Mouse (Mus musculus): ENCODE results near the gene Ankrd33b.
A peak's percentile ranks its signal among the peaks of the same experiment; 100 is the strongest.

Gene Ankrd33b

GRCm38 (mm10) chr15:31338656-31339291 is 28.8 kb downstream of the Ankrd33b start:
- DNase-seq (ENCODE audit: low spot score in 2 of 2), result no peak

DNA sequence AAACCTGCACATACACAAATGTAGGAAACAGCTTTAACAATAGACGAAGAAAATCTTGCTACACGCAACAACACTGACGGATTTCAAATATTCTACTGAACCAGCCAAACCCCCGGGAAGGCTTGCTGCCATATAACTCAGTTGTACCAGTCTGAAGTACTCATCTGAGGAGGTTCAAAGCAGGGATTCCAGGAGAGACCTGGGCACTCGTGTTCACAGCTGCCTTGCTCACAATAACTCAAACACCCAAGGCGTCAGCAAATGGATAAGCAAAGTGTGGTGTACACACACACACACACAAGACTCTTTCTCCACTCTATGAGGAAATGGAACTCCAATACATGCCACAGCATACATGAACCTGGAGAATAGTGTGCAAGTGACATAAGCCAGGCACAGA is 29.5 kb downstream of the Ankrd33b start:
- no peak for DNase-seq (ENCODE audit: low spot score in 2 of 2)

DNA sequence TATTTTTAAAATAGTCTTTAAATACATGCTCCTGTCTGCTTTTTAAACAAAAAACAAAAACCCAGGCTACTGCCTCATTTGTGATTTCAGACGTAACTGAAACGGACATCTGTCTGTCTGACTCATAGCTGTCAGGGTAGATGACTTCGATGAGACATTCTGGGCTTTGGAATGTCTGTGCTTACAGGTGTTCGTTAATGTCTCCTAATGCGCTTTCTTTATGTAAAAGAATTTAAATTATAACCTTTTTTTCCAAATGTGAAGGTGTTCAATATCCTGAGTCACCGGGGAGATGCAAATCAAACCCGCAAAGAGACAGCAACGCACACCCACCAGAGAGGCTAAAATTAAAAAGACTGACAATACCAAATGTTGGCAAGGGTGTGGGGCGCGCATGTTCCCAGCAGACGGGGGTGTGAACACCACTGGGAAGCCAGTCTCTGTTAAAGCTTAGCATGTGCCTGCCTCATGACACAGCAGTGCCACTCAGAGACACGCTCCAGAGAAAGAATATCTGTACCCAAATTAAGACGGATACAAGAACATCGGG is 30.3 kb downstream of the Ankrd33b start:
- peak; percentile 86 to 94 for DNase-seq (ENCODE audit: low spot score in 2 of 2)

GRCm38 (mm10) chr15:31336685-31337084 is 30.8 kb downstream of the Ankrd33b start:
- no peak for DNase-seq (ENCODE audit: low spot score in 2 of 2)

DNA sequence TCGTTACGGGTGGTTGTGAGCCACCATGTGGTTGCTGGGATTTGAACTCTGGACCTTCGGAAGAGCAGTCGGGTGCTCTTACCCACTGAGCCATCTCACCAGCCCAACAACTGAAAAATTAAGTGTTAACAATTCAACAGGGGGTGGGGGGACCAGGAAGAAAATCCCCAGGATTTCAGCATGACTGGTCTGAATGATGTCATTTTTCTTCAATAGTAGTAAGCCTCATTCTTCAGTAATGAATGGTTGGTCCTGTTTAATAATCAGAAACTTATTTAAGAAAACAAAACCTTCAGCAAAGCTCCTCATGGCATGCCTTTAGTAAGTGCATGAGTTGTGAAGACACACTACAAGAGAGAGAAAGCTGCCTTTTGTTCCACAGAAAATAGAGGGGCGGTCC is 32.7 kb downstream of the Ankrd33b start:
- no peak for DNase-seq (ENCODE audit: low spot score in 2 of 2)

DNA sequence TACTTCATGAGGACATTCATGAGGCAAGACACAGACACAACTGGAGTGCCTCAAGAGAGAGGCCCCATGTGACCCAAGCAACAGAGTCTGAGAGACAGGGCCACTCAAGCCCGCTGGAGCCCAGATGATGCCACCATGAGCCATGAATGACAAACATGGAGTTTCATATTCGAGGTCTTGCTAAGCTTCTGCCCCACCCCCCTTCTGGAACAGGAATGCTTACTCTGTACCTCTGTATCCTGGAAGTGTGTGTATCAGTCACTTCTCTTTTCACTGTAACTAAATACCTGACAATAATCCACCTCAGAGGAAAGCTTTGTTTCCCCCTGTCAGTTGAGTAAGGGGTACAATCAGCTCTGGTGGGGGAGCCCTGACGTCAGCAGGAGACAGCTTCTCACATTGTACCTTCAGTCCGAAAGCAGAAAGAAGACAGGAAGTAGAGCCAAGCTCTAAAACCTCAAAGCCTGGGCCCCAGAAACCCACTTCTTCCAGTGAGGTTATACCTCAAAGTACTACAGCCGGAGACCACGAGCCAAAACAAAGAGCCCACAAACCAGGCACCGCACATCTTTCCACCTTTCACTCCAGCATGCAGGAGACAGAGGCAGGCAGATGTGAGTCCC is 34.9 kb downstream of the Ankrd33b start:
- DNase-seq (ENCODE audit: low spot score in 2 of 2), result no peak

GRCm38 (mm10) chr15:31331742-31332141 is 35.8 kb downstream of the Ankrd33b start:
- DNase-seq (ENCODE audit: low spot score in 2 of 2), result no peak

GRCm38 (mm10) chr15:31328082-31328614 is 39.4 kb downstream of the Ankrd33b start:
- no peak for DNase-seq (ENCODE audit: low spot score in 2 of 2)

- no peak for DNase-seq (ENCODE audit: low spot score in 2 of 2)
These were observed 41.7 kb downstream of the Ankrd33b start for GRCm38 (mm10) chr15:31325660-31326354.

DNA sequence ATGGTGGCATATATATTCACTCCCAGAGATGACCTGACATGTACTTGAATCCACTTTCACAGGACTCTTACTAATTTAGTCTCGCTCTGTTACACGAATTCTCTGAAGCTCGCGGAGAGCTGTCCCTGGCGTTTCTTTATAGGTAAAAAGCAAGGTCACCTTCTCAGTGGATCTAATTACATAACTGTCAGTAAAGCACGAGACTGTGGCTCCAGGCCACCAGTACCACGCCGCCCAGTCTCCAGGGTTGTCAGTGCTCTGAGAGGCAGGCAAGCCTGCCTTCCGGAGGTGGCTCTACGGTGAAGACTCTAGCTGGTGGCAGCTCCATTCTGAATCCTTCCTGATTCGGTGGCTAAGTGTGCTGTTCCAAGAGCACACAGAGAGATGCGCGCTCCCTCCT is 43.0 kb downstream of the Ankrd33b start:
- no peak for DNase-seq (ENCODE audit: low spot score in 2 of 2)

DNA sequence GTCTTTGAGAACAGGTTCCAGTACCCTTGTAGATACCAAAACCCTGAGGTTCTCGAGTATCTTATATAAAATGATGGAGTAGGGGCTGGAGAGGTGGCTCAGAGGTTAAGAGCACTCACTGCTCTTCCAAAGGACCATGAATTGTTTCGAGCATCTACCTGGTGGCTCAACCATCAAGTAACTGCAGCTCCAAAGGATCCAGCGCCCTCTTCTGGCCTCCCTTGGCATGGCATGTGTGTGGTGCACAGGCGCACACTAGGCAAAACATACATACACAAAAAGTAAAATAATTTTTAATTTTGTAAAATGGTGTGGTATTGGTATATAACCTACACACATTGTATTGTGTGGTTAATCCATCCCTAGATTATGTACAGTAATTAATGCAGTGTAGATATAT is 43.8 kb downstream of the Ankrd33b start:
- DNase-seq (ENCODE audit: low spot score in 2 of 2), result no peak

DNA sequence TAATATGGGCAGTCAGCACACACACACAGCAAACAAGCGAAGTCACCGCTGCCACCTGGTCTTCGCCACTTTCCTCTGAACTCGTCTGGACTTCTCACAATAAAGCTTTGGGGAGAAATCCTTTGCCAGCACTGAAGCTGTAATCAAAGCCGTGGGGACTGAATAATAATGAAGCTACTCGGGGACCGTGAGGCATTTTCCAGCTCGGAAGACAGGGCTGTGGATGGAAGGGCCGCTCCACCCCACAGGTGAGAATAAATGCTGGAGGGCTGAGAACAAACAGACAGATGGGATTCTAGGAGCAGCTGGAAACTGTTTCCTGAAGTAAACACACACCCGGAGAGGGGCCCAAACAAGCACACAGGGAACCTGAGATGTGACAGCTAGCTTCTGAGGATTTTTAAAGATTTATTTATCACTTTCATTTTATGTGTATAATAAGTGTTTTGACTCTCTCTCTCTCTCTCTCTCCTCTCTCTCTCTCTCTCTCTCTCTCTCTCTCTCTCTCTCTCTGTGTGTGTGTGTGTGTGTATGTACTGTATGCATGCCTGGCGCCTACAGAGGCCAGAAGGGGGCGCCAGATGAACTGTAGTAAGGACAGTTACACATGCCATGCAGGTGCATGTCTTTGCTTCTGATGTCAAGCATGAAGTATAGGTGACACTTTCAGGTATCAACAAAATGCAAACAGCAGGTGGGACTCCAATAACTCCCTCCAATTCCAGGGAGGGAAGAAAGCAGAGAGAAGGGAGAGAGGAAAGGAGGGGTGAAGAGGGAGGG is 46.7 kb downstream of the Ankrd33b start:
- no peak for DNase-seq (ENCODE audit: low spot score in 2 of 2)

- DNase-seq (ENCODE audit: low spot score in 2 of 2), result no peak
These were observed 48.5 kb downstream of the Ankrd33b start for GRCm38 (mm10) chr15:31319046-31319445.

- DNase-seq (ENCODE audit: low spot score in 2 of 2), result no peak
These were observed 49.2 kb downstream of the Ankrd33b start for GRCm38 (mm10) chr15:31318158-31318955.

DNA sequence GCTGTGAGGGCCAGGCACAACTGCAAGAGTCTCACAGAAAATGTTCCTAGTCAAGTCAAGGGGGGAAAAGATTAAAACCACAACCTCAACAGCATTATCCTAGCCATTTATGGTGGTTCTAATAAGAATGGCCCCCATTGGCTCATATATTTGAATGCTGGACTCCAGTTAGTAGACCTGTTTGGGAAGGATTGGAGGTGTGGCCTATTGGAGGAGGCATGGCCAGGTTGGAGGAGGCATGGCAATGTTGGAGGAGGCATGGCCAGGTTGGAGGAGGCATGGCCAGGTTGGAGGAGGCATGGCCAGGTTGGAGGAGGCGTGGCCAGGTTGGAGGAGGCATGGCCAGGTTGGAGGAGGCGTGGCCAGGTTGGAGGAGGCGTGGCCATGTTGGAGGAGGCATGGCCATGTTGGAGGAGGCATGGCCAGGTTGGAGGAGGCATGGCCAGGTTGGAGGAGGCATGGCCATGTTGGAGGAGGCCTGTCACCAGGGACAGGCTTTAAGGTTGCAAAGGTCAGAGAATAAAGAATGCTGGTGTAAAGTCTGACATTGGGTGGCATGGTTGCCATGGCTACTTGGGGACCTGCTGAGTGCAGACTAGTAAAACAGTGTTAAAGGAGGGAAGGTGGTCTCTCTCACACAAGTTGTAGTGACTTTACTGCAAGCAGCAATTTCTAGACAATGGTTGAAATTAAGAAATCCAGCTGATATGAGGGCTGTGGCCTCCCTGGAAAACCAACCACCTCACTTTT is 50.3 kb downstream of the Ankrd33b start:
- no peak for DNase-seq (ENCODE audit: low spot score in 2 of 2)

DNA sequence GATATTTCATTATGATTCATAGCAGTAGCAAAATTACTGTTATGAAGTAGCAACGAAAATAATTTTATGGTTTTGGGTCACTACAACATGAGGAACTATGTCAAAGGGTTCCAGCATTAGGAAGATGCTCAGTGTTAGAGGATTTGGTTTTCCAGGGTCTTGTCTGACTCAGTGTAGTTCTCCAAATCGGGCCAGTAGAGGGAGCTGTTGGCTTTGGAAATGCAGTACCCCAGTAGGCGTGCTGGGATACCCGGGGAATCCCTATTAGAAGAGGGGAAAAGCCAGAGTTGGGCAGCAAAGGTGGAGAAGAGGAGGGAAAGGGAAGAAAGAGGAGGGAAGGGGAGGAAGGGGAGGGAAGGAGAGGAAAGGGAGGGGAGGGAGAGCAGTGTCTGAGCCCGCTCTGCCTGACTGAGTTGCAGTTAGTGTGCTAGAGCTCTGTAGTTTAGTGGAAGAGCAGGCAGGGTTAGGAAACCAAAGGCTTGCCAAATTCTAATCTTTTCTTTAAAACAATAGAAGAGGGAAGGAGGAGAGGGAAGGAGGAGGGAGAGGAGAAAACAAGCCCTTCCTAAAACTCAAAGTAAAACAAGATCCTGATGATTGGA is 51.8 kb downstream of the Ankrd33b start:
- peak; percentile 82 to 87 for DNase-seq (ENCODE audit: low spot score in 2 of 2)

DNA sequence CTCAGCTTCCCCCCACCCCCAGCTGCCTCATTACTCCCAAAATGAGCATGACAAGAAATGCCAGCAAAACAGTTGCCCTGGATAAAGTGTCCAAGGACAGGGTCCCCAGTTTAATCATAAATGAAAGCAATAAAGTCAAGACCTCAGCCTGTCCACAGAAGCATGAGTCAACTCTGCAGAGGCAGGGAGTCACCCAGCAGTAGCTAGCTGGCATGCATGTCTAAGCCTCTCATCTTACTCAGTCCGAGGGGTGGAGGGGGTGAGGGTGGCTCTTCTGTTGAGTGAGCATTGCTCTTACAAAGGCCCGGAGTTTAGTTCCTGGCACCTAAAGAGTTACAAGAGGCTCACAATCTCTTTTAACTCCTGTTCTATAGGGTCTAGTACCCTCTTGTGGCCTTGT is 55.5 kb downstream of the Ankrd33b start:
- DNase-seq (ENCODE audit: low spot score in 2 of 2), result no peak

GRCm38 (mm10) chr15:31309526-31309925 is 58.0 kb downstream of the Ankrd33b start:
- DNase-seq (ENCODE audit: low spot score in 2 of 2), result no peak

DNA sequence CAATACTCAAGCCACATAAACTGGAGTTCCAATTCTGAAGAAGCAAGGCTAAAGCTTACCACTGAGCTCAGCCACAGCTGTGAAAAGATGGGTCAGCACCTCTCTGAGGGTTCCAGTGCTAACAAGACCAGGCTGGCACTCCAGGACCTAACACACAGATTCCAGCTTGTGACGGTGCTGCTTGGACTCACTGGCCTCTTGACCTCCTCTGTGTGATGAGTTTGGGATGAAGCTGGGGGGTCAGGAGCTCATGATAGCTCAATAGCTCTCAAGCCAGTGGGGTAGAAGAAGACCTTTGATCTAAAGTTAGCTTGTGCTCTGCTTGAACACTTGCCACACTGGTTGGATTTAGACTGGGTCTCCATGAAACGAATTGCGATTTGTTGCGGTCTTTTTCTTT is 60.8 kb downstream of the Ankrd33b start:
- DNase-seq (ENCODE audit: low spot score in 2 of 2), result no peak

- no peak for DNase-seq (ENCODE audit: low spot score in 2 of 2)
These were observed 62.3 kb downstream of the Ankrd33b start for GRCm38 (mm10) chr15:31305181-31305580.

All from frontal cortex, postnatal 36 days (tissue).